Mouse (Mus musculus) left cerebral cortex, adult 8-10 months (tissue): Measurements from ENCODE around the gene Olfr649. TPM values are rescaled to one million over a fixed set of nuclear protein-coding genes. Genes with fewer than 3 reads are reported as not detected.

Source experiments
- DNase-seq, 2 experiments: peaks; one replicate each; pipeline ENCODE4 v3.0.0; 2022; ENCODE audit warnings: low spot score in 2 of 2
- total RNA-seq, 4 experiments: library from RNA; stranded (reverse); gene quantifications; 2 replicates each; pipeline ENCODE4 v1.2.4; 2022

Olfr649 gene
- not detected for total RNA-seq

GRCm38 (mm10) chr7:104195885-104196284, at the start of gene Olfr649:
TSS of gene Olfr649 (minus strand) at chr7:104195985.
- no peak for DNase-seq

- peak in 1 of 2 experiments; percentile 2 for DNase-seq
Measured at GRCm38 (mm10) chr7:104244287-104245181, 48.7 kb upstream of the Olfr649 start, which contains the start of gene Trim34a. TSS of gene Trim34a (plus strand) at chr7:104244457.

- DNase-seq = no peak
Measured at GRCm38 (mm10) chr7:104243616-104244015, 47.8 kb upstream of the Olfr649 start.

- no peak for DNase-seq
Measured at GRCm38 (mm10) chr7:104240857-104241256, 45.1 kb upstream of the Olfr649 start.

GRCm38 (mm10) chr7:104231203-104231602, 35.4 kb upstream of the Olfr649 start:
- no peak for DNase-seq

- DNase-seq = peak in 1 of 2 experiments; percentile 2
Measured at GRCm38 (mm10) chr7:104218701-104219569, 23.1 kb upstream of the Olfr649 start, which contains the start of gene Trim6. TSS of gene Trim6 (plus strand) at chr7:104218793.

GRCm38 (mm10) chr7:104217881-104218280, 22.1 kb upstream of the Olfr649 start:
- DNase-seq = no peak

GRCm38 (mm10) chr7:104216011-104216535, 20.3 kb upstream of the Olfr649 start:
- DNase-seq = no peak

- no peak for DNase-seq
Measured at GRCm38 (mm10) chr7:104206197-104206596, 10.4 kb upstream of the Olfr649 start.

- DNase-seq = no peak
Measured at GRCm38 (mm10) chr7:104199822-104200221, 4.0 kb upstream of the Olfr649 start.

- DNase-seq = no peak
Measured at GRCm38 (mm10) chr7:104191275-104191674, 4.5 kb downstream of the Olfr649 start.

- no peak for DNase-seq
Measured at GRCm38 (mm10) chr7:104183292-104183691, 12.5 kb downstream of the Olfr649 start, which contains the start of gene Olfr648. TSS of gene Olfr648 (minus strand) at chr7:104183392.

GRCm38 (mm10) chr7:104179074-104179473, 16.7 kb downstream of the Olfr649 start:
- DNase-seq = no peak

GRCm38 (mm10) chr7:104178422-104179054, 17.2 kb downstream of the Olfr649 start:
- DNase-seq = no peak

GRCm38 (mm10) chr7:104175085-104175484, 20.7 kb downstream of the Olfr649 start:
- no peak for DNase-seq

GRCm38 (mm10) chr7:104169634-104170204, 26.1 kb downstream of the Olfr649 start:
- DNase-seq = no peak

GRCm38 (mm10) chr7:104167105-104167504, 28.7 kb downstream of the Olfr649 start:
- DNase-seq = no peak

- no peak for DNase-seq
Measured at GRCm38 (mm10) chr7:104150456-104150855, 45.3 kb downstream of the Olfr649 start, which contains the start of gene Ubqlnl. TSS of gene Ubqlnl (minus strand) at chr7:104150556.

- DNase-seq = no peak
Measured at GRCm38 (mm10) chr7:104143179-104143578, 52.6 kb downstream of the Olfr649 start, which contains the start of gene Ubqln3. TSS of gene Ubqln3 (minus strand) at chr7:104143279.
